Mouse (Mus musculus) kidney, postnatal 25 days (tissue): ENCODE results near the gene Cab39.

Experiments used
- DNase-seq, 2 experiments: peaks; one replicate each; pipeline ENCODE4 v3.0.0; 2021; ENCODE audit warnings: mixed read lengths in 2 of 2

The Cab39 gene

DNA sequence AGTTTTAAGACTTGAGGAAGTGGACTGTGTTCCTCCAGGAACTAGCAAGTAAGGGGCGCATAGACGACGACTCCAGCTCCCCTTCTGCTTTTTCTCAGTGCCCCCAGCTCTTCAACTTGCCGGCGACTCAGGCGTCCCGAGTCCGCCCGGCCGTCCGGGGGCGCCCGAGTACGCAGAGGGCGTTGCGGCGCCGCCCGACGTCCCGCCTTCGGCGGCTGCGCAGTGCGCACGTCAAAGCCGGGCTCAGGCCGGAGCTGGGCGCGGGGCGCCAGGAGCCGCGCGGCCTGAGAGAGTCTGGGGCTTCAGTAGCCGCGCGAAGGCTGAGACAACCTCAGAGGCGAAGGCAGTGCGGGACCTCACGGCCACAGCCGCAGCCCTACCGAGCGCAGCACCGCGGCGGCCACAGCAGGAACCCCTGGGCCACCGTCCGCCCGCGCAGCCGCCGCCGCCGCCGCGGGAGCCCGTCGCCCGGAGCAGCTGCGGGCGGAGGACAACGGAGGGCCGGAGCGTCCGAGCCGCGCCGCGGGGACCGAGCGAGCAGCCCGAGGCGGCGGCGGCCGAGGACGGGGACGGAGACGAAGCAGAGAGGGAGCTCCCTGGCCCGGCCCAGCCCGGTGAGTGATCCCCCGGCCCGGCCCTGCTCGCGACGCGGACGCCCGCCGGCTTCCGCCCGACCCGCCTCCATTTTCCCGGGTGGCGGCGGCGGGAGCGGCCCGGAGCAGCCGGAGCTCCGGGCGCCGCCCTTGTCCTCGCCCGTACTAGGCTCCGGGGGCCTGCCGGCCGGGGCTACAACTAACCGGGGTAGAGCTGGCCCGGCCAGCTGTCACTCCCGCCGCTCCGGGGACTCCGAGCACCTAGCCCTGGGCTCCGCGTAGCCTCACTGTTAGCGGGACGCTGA, at the start of gene Cab39:
TSS of gene Cab39 (plus strand) at position 234 of the 898 bp plus-strand sequence.
- peak; percentile 87 to 92 for DNase-seq

DNA sequence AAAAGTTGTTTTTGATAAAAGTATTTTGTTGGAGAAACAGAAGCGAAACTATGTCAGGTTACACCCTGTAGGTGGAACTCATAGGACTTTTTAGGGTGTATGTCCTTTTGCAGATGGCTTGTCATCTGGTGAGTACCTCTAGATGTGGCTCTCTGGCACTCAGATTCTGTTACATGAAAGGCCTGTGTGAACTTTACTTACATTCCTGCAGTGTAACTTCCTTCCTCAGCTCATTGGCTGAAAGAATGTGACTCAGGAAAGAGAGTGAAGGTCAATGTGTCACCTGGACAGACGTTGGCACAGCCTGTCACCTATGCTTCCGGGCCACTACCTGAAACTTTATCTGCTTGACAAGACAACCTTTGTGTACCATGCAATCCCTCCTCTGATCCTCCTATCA, 48.7 kb upstream of the Cab39 start:
- DNase-seq, result no peak

DNA sequence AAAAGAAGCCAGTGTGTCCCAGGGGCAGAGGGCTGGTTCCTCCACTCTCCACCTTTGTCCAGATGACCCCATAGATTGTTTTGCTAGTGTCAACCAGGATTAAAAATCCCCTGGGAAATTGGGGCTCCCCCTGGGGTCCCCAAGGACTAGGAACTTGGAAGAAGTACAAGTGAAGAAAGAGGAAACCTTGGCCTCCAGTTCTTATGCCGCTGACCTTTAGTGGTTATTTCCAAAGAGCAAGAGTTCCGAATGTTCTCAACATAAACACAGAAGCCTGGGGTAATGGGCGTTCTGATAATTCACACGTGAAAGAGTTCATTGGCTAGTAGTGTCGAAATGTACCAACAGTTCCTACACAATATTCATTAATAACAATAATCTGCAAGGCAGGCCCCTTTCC, 46.7 kb upstream of the Cab39 start:
- no peak for DNase-seq

DNA sequence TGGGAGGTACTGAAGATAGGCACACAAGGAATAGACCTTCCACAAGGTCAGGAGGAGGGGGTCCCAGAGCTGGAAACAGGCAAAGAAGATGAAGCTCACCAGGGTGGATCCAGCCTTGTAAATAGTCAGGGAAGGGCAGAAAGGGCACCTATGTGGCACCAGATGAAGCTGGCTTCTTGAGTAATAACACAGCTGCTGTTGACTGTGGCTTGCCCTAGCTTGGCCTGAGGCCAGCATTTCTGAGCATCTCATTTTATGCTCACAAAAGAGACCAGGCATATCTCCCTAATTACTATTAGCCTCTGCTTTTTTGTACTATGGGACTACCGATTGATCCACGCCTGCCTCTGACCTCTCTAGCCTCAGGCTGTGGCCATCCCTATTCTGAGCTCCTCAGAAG, 43.4 kb upstream of the Cab39 start:
- DNase-seq, result peak in 1 of 2 experiments; percentile 11

DNA sequence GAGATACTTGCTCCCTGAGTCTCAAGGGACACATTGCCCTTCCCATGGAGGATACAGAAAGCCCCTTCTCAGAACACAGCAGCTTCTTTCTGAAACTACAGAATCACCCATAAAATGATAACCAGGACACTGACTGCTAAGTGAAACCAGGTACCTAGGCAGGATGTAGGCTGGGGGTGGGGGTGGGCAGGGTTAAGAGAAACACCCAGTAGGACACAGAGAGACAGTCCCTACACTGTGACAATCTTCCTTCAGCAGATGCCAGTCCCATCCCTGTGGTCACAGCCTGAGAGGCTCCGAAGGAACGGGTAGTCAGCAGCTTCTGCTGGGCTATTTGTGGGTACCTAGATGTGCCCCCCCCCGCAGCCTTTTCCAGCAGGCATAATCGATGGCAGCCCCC, 42.6 kb upstream of the Cab39 start:
- no peak for DNase-seq

DNA sequence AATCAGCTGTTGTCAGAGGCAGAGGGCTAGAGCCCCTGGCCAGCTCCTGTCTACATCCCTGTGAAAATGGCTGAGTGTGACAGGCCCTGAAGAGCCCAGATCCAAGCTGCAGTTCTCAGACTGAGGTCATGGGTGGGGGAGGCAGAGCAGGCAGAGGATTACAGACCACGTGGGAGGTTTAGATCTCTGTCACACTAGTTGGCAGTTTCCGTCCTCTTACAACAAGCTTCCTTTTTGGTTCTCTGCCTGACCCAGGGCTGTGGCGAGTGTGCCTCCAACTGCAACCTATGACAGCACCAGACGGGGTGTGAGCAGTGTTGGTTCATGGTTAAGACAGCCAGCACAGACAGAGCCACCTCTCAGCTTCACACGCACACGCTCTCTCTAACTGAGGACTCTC, 41.7 kb upstream of the Cab39 start:
- peak in 1 of 2 experiments; percentile 38 for DNase-seq

DNA sequence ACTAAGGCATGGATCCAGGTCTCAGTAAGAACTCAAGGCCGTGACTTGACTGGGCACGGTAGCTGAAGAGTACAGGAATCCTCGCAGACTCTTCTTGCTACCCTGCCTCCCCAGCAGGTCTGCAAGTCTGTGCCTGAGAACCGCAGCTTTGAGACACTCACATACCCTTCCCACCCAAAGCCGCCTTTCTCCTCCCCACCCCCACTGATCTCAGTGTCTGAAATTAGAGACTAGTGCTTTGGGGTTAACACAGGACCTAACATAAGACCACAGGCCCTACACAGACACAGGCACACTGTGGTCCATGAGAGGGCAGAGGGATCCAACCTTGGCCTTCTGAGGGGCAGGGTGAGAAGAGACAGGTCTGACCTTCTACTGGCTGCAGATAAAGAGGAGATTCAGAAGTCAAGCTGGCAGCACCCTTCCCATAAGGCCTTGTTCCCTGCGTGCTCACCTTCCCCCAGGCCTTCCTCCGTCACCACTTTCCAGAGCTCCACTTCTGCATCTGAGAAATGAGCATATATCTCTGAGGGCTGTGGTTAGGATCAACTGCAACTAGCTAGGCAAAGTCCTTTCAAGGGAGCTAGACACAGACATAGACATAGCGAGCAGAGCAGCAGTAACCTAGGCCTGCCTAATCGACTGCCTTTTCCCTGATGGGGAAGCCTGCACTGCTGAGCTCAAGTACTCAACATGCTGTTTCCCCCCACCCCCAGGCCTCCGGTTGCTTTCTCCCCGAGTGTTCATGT, 41.1 kb upstream of the Cab39 start:
- no peak for DNase-seq

DNA sequence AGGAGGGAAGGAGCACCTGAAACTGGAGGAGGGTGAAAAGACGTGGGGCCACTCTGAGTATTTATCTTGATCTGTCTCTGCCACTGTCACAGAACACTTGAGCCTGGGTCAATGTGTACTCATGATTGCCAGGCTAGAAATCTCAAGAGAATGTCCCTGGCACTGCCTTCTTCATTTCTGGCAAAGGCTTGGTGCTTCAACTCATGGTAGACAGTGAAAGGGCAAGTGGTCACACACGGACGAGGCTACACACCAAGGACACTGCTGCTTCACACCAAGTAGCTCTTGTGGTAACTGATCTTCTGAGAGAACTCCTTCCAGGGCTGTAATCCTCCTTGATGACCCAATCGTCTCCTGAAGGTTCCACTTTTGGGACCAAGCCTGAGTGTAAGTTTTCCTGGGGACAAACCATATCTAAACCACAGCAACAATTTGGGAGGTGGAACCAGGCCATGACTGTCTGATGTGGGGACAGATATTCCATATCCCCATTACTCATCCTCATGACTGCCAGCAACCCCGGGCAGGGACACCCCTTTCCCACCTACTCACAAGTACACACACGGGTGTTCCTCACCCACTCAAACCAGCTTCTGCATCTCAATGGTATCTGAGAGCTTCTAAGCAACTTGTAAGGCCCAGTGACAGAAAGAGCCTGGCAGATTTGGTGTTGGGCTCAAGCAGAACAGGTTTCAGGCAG, 35.6 kb upstream of the Cab39 start:
- DNase-seq, result no peak

DNA sequence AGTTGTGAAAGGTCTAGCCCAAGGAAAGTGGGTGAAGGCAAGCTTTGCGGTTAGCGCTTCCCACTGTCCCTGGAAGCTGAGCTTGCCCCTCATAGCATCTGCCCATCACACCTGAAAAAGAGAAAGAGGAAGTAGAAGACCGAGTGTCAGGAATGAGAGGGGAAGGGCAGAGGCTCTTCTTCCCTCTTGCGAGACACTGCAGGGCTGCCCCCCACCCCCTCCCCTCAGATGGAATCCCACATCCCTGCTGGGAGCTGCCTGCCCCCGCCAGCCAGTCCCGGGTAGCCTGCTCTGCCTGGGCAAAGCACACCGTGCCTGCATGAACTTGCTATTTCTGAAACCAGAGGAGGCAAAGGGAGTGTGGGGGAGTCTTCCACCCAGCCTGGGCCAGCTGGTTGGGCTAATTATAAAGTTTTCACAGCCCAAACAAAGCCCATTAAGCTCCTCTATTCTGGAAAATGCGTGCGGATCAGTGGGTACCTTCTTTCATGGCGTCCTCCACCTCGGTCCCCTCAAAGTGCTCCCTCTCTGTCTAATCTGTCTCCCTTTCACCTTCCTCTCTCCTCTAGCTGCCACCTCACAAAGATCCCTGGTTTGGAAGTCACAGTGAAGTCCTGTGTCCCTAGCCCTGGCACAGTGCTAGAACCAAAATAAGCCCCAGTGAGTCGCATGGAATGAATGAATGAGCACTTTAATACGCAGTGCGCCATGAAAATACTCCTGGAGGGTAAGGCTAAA, 34.8 kb upstream of the Cab39 start:
- DNase-seq, result no peak

DNA sequence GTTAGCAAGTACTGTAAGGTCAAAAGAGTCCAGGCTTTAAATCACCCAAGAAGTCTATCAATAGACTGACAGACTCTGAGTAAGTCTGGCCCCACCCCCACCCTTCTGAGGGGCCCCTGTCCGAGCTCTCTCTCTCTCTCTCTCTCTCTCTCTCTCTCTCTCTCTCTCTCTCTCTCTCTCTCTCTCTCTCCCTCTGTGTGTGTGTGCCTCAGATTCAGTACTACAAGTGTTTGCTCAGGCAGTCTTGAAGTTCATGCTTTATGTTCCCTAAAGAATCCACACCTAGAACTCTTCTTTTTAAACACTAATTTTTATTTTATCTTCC, 34.3 kb upstream of the Cab39 start:
- DNase-seq, result no peak

DNA sequence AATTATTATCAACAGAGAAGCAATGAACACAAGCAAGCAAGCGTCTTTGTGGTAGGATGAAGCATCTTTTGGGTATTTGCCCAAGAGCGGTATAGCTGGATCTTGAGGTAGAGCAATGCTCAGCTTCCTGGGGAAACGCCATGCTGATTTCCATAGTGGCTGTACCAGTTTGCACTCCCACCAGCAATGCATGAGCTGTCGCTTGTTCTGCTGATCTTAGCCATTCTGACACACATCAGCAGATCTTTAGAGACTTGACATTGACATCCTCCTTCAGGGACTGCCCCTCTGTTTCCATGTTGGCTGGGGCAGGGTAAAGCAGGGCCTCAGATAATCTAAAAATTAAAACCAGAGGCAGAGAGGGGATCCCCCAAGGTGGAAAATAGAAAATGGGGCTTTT, 31.6 kb upstream of the Cab39 start:
- no peak for DNase-seq

DNA sequence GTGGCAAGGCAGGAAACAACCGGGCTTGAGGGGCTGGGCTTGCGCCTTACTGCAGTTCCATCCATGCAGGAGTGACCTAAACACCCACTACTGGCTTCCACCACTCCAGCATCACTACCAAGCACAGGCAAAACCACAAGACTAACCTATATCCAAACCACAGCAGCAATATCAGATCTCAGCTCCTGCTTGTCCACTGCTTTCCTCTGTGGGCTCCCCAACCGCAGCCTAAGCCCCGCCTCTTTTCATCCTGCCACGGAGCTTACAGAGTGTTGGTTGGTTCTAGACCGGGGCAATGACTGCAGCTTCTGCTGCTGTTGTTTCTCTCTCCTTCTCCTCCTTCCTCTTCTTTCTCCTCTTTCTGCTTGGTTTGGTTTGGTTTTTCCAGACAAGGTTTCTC, 29.9 kb upstream of the Cab39 start:
- DNase-seq, result no peak

DNA sequence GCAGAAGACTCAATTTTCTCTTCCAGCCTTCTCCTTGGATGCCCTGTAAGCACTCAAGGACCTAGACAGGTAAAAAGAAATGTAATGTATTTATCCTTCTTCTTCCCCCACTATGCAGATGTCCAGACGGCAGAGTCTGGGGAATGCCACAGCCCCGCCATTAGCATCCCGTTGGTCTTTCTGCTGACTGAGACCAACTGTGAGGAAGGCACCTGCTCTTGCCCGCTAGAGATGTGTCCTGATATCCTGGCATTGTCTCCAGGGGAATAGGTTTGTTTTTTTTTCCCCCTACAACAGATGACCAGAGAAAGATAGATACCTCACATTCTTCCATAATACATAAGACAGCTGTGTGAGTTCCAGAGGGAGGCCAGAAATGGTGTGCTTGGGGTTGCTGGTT, 28.9 kb upstream of the Cab39 start:
- no peak for DNase-seq

DNA sequence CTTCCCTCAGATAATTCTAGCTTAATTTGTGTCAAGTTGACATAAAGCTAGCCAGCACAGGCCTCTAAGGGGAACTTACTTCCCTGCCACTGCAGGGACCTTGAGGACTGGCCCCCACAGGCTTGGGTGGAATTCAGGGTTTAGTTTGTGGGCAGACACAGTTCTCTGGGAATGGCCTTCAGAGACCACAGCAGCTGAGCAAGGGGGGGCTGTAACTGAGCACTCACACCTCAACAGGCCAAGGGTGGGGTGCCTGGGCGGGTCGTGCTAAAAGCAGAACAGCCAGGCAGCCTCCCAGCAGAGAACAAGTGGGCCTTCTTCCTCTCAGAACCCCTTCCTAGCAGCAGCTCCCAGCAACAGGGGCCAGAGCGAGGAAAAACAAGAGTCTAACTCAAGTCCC, 27.1 kb upstream of the Cab39 start:
- no peak for DNase-seq

DNA sequence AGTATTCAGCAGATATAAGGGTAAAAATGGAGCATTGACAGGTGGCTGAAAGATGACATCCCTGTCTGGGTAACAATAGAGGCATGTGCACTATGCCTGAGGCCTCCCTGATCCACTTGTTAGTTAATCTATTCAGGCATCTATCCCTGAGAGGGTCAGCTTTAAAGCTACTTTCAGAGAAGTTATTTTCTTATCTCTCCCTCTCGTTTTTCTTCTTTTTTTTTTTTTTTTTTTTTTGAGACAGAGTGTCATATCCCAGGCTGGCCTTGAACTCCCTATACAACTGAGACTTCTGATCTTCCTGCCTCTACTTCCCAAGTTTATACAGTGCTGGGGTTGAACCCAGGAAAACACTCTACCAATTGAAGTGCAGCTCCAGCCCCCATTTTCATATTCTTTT, 25.5 kb upstream of the Cab39 start:
- DNase-seq, result no peak

DNA sequence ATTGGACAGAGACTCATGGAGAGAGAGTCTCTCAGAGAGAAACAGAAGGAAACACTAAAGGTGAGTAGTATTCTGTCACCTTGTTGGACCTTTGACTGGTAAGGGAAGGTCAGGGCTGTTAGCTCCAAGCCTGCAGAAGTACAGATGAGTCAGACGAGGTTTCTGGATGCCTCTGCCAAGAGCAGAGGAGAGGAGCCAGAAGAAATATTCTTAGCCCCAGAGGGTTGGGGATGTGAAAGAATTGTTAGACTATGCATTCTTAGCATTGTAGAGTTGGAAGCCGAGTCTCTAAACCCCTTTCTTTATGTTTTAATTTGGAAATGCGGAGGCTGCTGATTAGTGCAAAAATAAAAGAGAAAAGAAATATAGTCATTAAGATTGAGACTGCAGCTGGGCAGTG, 21.3 kb upstream of the Cab39 start:
- no peak for DNase-seq

DNA sequence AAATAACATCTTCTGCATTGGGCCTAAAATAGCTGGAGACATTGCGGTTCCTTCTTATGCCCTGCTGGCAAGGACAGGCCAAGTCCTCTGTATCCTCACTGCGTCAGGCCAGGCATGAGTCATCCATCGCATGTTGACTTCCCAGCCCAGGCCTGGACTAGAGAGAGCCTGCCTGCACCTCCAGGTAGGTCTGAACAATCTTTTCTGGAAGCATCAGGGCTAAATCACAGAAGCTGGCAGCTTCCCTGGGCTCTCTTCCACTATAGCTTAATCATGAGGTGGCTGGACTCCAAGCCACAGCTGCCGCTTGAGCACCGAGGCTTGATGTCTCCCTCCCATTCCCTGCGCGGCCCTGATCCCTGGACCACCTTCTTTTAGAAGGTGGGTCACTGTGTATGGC, 18.1 kb upstream of the Cab39 start:
- no peak for DNase-seq

DNA sequence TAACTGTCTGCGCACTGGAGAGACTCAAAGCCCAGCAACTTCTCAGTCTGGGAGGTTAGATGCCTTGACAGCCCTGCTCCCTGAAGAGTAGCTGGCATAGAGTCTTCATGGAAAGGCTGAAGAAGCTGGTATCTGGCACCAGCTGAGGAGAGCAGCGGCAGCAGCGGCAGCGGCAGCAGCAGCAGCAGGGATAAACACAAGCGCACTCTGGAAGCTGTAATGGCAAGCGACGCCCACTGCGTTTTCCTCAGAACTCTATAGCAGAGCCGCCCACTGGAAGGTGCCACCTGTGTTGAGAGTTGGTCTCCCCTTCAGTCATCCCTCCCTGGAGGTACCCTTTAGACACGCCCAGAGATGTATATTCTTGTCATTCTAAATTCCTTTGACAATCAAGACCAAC, 17.1 kb upstream of the Cab39 start:
- DNase-seq, result no peak

DNA sequence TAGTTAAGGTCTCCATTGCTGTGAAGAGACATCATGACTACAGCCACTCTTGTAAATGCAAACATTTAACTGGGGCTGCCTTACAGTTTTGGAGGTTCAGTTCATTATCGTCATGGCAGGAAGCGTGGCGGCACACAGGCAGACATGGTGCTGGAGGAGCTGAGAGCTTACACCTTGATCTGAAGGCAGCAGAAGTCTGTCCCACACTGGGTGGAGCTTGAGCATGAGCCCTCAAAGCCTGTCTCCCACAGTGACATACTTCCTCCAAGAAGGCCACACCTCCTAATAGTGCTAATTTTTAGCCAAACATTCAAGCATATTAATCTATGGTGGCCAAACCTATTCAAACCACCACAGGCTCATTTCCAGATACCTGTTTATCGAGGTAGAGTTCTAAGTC, 14.8 kb upstream of the Cab39 start, which contains the start of gene A630001G21Rik:
TSS of gene A630001G21Rik (minus strand) at position 208 of the 400 bp plus-strand sequence.
- no peak for DNase-seq

DNA sequence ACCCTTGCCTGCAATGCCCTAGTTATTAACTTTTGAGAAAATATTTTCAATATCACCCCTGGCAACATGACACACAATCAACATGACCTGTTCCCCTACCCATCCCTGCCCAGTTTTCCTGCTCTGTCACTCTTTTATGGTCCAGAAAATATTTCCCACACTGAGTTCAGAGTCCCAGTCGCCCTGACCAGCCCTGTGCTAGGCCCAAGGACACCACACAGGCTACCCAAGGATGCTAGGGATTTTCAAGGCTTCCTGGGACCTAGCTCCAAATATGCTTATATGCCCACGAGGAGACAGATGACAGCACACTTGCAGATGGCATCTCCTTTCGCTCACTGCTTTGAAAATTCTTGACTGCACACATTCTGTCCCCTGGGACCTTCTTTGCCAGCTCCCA, 14.2 kb upstream of the Cab39 start:
- DNase-seq, result no peak

DNA sequence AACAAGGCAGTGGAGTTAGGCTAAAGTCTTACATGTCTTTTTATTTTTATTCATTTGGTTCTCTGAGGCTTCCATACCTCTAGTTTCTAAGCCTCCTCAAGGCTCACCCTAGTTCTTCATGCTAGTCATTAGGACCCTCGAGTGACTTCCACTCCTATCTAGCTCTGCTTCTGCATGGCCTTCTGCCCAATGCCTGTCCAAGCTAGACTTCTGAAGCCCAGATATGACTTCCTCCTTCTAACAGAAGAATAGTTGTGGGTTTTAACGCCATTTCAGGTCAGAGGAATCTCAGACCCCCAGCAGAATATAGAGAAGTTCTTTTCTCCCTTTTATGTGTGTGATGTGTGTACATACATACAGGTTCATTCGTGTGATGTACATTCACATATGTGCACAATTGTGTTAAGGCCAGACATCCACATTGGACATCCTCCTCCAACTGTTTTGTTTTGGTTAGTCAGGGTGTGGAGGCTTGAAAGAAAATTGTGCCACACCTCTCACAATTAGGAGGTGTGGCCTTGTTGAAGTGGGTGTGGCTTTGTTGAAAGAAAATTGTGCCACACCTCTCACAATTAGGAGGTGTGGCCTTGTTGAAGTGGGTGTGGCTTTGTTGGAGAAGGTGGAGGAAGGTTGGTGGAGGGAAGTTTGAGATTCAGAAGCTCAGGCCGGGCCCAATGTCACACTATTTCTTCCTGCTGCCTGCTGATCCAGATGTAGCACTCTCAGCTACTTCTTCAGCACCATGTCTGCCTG, 13.6 kb upstream of the Cab39 start:
- no peak for DNase-seq

DNA sequence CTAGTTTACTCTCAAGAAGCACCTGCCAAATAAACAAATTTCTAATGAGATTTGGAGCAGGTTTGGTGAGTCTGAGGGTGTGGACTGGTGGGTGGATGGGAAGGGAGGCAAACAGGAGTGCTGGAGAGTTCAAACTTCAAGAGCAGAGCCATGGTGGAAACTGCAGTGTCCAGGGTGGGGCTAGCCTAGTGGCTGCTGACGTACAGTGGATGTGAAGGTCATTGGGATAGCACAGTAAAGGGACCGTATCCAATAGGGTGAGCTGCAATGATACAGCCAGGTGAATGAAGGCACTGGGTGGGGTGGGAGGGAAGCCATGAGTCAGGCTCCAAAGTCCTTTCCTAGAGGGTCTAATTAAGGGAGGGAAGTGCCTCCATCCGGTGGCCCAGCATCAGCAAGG, 2.7 kb upstream of the Cab39 start:
- DNase-seq, result no peak
